In genomic region chr6:87513046-87513767, GRCm38 (mm10) we compare ENCODE assay signal across 9 mouse cellular contexts. TPM values are rescaled to one million over a fixed set of nuclear protein-coding genes. Genes with fewer than 3 reads are reported as not detected.
DNase-seq lines count a peak whose midpoint lies in the region; ATAC-seq and TF ChIP-seq lines count a peak whose summit lies in the region.
"Had no signal": no experiment of that assay in that cellular context is flagged by ENCODE, and none has a peak within 500 bp of the region (broad histone marks: within the 10 kb centered on the region; RNA-seq: fewer than 3 reads in every experiment).

No protein-coding gene starts in this region.

- H3K4me2 ChIP-seq in kidney, postnatal 0 days (ENCODE audit: low read length), result no peak overlapping the region
- no peak overlapping the region for H3K4me2 ChIP-seq in liver, embryonic 13.5 days
- H3K4me2 ChIP-seq: heart, embryonic 13.5 days had no signal

- no peaks in the 10 kb centered on the region for H3K4me1 ChIP-seq in ES-E14 (ENCODE audit: control insufficient read depth in 2 of 2, insufficient read depth in 2 of 2, low read length in 2 of 2, poor library complexity in 1 of 2)
- H3K4me1 ChIP-seq in kidney, postnatal 0 days (replicated peaks; ENCODE audit: insufficient read depth, low read length), result no peaks in the 10 kb centered on the region
- no peaks in the 10 kb centered on the region for H3K4me1 ChIP-seq in liver, embryonic 13.5 days (replicated peaks)
- H3K4me1 ChIP-seq: heart, embryonic 13.5 days had no signal

- no peak overlapping the region for H3K27ac ChIP-seq in ES-E14 (ENCODE audit: insufficient read depth, low read depth, low read length, poor library complexity, severe bottlenecking)
- H3K27ac ChIP-seq in kidney, postnatal 0 days, result no peak overlapping the region
- no peak overlapping the region for H3K27ac ChIP-seq in liver, embryonic 13.5 days
- H3K27ac ChIP-seq: heart, embryonic 13.5 days had no signal

- H3K36me3 ChIP-seq in ES-E14 (ENCODE audit: control insufficient read depth, insufficient read depth, low read length, poor library complexity, severe bottlenecking), result no peaks in the 10 kb centered on the region
- no peaks in the 10 kb centered on the region for H3K36me3 ChIP-seq in kidney, postnatal 0 days (ENCODE audit: insufficient read depth, low read length)
- no peaks in the 10 kb centered on the region for H3K36me3 ChIP-seq in liver, embryonic 13.5 days
- H3K36me3 ChIP-seq: heart, embryonic 13.5 days had no signal

- peak; percentile 84 to 85 for DNase-seq in B cell, adult 2 months
- peak; percentile 47 for DNase-seq in ES-E14 (ENCODE audit: low read depth, low spot score)
- DNase-seq in kidney, postnatal 0 days (ENCODE audit: low spot score), result peak; percentile 82
- DNase-seq in liver, embryonic 13.5 days, result peak; percentile 27
- DNase-seq in ovary, postnatal 14 days (ENCODE audit: low spot score), result peak; percentile 69
- DNase-seq in urinary bladder, postnatal 14 days (ENCODE audit: low spot score), result peak; percentile 88

- H3K27me3 ChIP-seq in kidney, postnatal 0 days (ENCODE audit: insufficient read depth, low read length), result no peaks in the 10 kb centered on the region
- no peaks in the 10 kb centered on the region for H3K27me3 ChIP-seq in liver, embryonic 13.5 days

- H3K9me3 ChIP-seq in ES-E14 (ENCODE audit: control insufficient read depth, insufficient read depth, low read depth, low read length), result no peaks in the 10 kb centered on the region
- H3K9me3 ChIP-seq in kidney, postnatal 0 days (replicated peaks; ENCODE audit: low read length), result no peaks in the 10 kb centered on the region
- H3K9me3 ChIP-seq in liver, embryonic 13.5 days (replicated peaks), result no peaks in the 10 kb centered on the region
- H3K9me3 ChIP-seq: heart, embryonic 13.5 days had no signal

- ATAC-seq in cerebellum, adult (ENCODE audit: insufficient number of reproducible peaks, low FRiP score, low TSS enrichment), result peak; percentile 95
- peak; percentile 50; the same call in 1 of the 2 replicates for ATAC-seq in frontal cortex, adult (ENCODE audit: low TSS enrichment)
- ATAC-seq in kidney, postnatal 0 days (replicated peaks; ENCODE audit: low FRiP score, low read depth), result no peak
- ATAC-seq in liver, embryonic 13.5 days (ENCODE audit: low read depth), result no peak

- no peak overlapping the region for H3K9ac ChIP-seq in ES-E14 (ENCODE audit: insufficient read depth, low read depth, low read length, poor library complexity, severe bottlenecking)
- no peak overlapping the region for H3K9ac ChIP-seq in kidney, postnatal 0 days (ENCODE audit: low read depth, low read length)
- H3K9ac ChIP-seq in liver, embryonic 13.5 days, result no peak overlapping the region
- H3K9ac ChIP-seq: heart, embryonic 13.5 days had no signal

- peak overlapping the region; percentile 24 to 43; a peak in 3 of 4 replicates for H3K4me3 ChIP-seq in ES-E14 (ENCODE audit: insufficient read depth in 1 of 2, low read depth in 1 of 2, low read length in 2 of 2, poor library complexity in 1 of 2, severe bottlenecking in 1 of 2)
- H3K4me3 ChIP-seq in kidney, postnatal 0 days (replicated peaks; ENCODE audit: low read depth, low read length), result no peak overlapping the region
- H3K4me3 ChIP-seq in liver, embryonic 13.5 days (replicated peaks), result no peak overlapping the region
- H3K4me3 ChIP-seq: heart, embryonic 13.5 days had no signal

- in situ Hi-C loops in ES-E14 (cut with MboI; ENCODE audit: low sequenced_read_pairs in 2 of 2, unreplicated experiment in 2 of 2), result loop anchor here in 1 of 2 experiments (10.0 kb wide), 1 partner anchor 118 kb away; no protein-coding TSS in a partner anchor

- TF ChIP-seq CTCF in kidney, postnatal 0 days (IDR thresholded peaks at IDR 0.05; ENCODE audit: low read depth), result peak; percentile 90

- WGBS in kidney, postnatal 0 days, result 73% methylated on average over 12 of the region's 12 CpGs
- 64% methylated on average over 12 of the region's 12 CpGs for WGBS in liver, embryonic 13.5 days (ENCODE audit: insufficient replicate concordance)

TF ChIP-seq in ES-E14, 5 proteins besides CTCF, POLR2A, EP300 and RAD21:
- no peak for TF ChIP-seq HCFC1 (IDR thresholded peaks at IDR 0.05; ENCODE audit: borderline replicate concordance, insufficient read depth, low read length)
- no peak for TF ChIP-seq ZNF384 (IDR thresholded peaks at IDR 0.05; ENCODE audit: low read depth, low read length)
- peak; percentile 33; the same call in 1 of the 2 replicates for TF ChIP-seq ZC3H11A (IDR thresholded peaks at IDR 0.05; ENCODE audit: borderline replicate concordance, low read depth, low read length)

RNA-seq across cellular contexts. Expression of gene Arhgap25, which starts 19.9 kb away (rescaled TPM):
- 0.11 and 0.13 TPM in 2 replicates for total RNA-seq in ES-E14 (2012; rRNA removed)
- polyA plus RNA-seq in kidney, postnatal 0 days (2015; fragmentation: Nextera tagmentation; extraction: Ambion mirVana), result 4.1 and 4.4 TPM in 2 replicates
- polyA plus RNA-seq in liver, embryonic 13.5 days (2015; fragmentation: Nextera tagmentation; extraction: Ambion mirVana), result 2.8 and 3.6 TPM in 2 replicates

Comparison
In these comparisons a context has a peak if more than half of its experiments do, and no peak if none do; other contexts are left out.
1. DNase-seq: peak in every context shown above with its lines; median percentile 88 in urinary bladder, postnatal 14 days; 84 in B cell, adult 2 months; 82 in kidney, postnatal 0 days; 69 in ovary, postnatal 14 days; 47 in ES-E14; 27 in liver, embryonic 13.5 days.
2. H3K4me3 ChIP-seq: peak in ES-E14 (2 of 2); none in kidney, postnatal 0 days (single experiment) and liver, embryonic 13.5 days (single experiment).
3. ATAC-seq: peak in cerebellum, adult (single experiment) and frontal cortex, adult (single experiment); none in kidney, postnatal 0 days (single experiment) and liver, embryonic 13.5 days (single experiment).